Mouse (Mus musculus) megakaryocyte, adult 5-6 weeks (primary cell): ENCODE data around the gene Fam57b. TPM values are rescaled to one million over a fixed set of nuclear protein-coding genes. Genes with fewer than 3 reads are reported as not detected.

ENCODE experiments used
- ATAC-seq: 2 replicates; pipeline ENCODE4 v1.8.0; 2016; ENCODE audit warnings: mild to moderate bottlenecking, inconsistent platforms; ENCODE audit not compliant: poor library complexity, severe bottlenecking
- total RNA-seq, 2 experiments: library from RNA; stranded (forward) in 1 of 2; stranded (reverse) in 1 of 2; fragments of 153-499, 151-499 nt in 1 of 2; fragments of 221-1000, 200-1000 nt in 1 of 2; gene quantifications; 2 replicates each; pipeline versions ENCODE4 v1.2.3 to v1.2.4; 2015 to 2017

Fam57b gene
- total RNA-seq (2015) (not detected in 2 replicates), total RNA-seq (2017) (not detected in 2 replicates)

- ATAC-seq: peak; percentile 7; the same call in 1 of the 2 replicates
Measured at GRCm38 (mm10) chr7:126797411-126798126, at the start of gene Fam57b. Fam57b (plus strand) TSS chr7:126797668.

- no peak for ATAC-seq
Measured at GRCm38 (mm10) chr7:126748824-126749223, 48.6 kb upstream of the Fam57b start.

- no peak for ATAC-seq
Measured at GRCm38 (mm10) chr7:126749582-126750343, 47.7 kb upstream of the Fam57b start.

- peak; percentile 67 for ATAC-seq
Measured at GRCm38 (mm10) chr7:126754866-126755265, 42.6 kb upstream of the Fam57b start.

GRCm38 (mm10) chr7:126758539-126758938 lies 38.9 kb upstream of the Fam57b start:
- ATAC-seq: no peak

GRCm38 (mm10) chr7:126759050-126759671 lies 38.3 kb upstream of the Fam57b start, which contains the start of gene Mapk3:
Mapk3 (plus strand) TSS chr7:126759601.
- ATAC-seq: peak; percentile 88

- no peak for ATAC-seq
Measured at GRCm38 (mm10) chr7:126759672-126760390, 37.6 kb upstream of the Fam57b start.

- no peak for ATAC-seq
Measured at GRCm38 (mm10) chr7:126760391-126760802, 37.1 kb upstream of the Fam57b start.

- ATAC-seq: no peak
Measured at GRCm38 (mm10) chr7:126760956-126761355, 36.5 kb upstream of the Fam57b start.

GRCm38 (mm10) chr7:126761529-126762067 lies 35.9 kb upstream of the Fam57b start:
- no peak for ATAC-seq

GRCm38 (mm10) chr7:126762471-126763008 lies 34.9 kb upstream of the Fam57b start:
- no peak for ATAC-seq

- ATAC-seq: no peak
Measured at GRCm38 (mm10) chr7:126765540-126765939, 31.9 kb upstream of the Fam57b start.

- no peak for ATAC-seq
Measured at GRCm38 (mm10) chr7:126766201-126766600, 31.3 kb upstream of the Fam57b start, which contains the start of gene Gdpd3. Gdpd3 (plus strand) TSS chr7:126766334.

- no peak for ATAC-seq
Measured at GRCm38 (mm10) chr7:126767001-126767400, 30.5 kb upstream of the Fam57b start.

- peak; percentile 96 for ATAC-seq
Measured at GRCm38 (mm10) chr7:126770784-126771183, 26.7 kb upstream of the Fam57b start.

GRCm38 (mm10) chr7:126773351-126773750 lies 24.1 kb upstream of the Fam57b start:
- ATAC-seq: no peak

GRCm38 (mm10) chr7:126774463-126774862 lies 23.0 kb upstream of the Fam57b start:
- ATAC-seq: no peak

GRCm38 (mm10) chr7:126775185-126775977 lies 22.1 kb upstream of the Fam57b start:
- no peak for ATAC-seq

- ATAC-seq: no peak
Measured at GRCm38 (mm10) chr7:126775978-126776234, 21.6 kb upstream of the Fam57b start.
